Mouse (Mus musculus) C2C12 (cell line): ENCODE results near the gene 4930518I15Rik. TPM values are rescaled to one million over a fixed set of nuclear protein-coding genes. Genes with fewer than 3 reads are reported as not detected.
"Not testable (repeated sequence)": the region's sequence is repeated elsewhere in the genome, so short reads cannot be mapped to it uniquely, and the experiment has no call there.

Experiments
- H3K27me3 ChIP-seq: one replicate; pipeline ENCODE4 v1.6.1; 2011; ENCODE audit not compliant: control insufficient read depth, insufficient read depth, insufficient read length
- H3K36me3 ChIP-seq: one replicate; pipeline ENCODE4 v1.6.1; 2011; ENCODE audit not compliant: control insufficient read depth, insufficient read depth
- H3K4me3 ChIP-seq: one replicate; pipeline ENCODE4 v1.5.1; 2011; ENCODE audit warnings: mild to moderate bottlenecking, control low read depth; ENCODE audit not compliant: poor library complexity, insufficient read depth, severe bottlenecking
- H3K79me2 ChIP-seq: one replicate; pipeline ENCODE4 v1.6.1; 2011; ENCODE audit not compliant: control insufficient read depth, insufficient read depth
- H3K79me3 ChIP-seq: one replicate; pipeline ENCODE4 v1.6.1; 2011; ENCODE audit warnings: low read depth, control low read depth
- H3ac ChIP-seq: one replicate; pipeline ENCODE3; 2011; ENCODE audit warnings: low read depth; ENCODE audit not compliant: control insufficient read depth, insufficient read length
- CEBPB ChIP-seq: IDR thresholded peaks from one replicate; pipeline ENCODE4 v1.6.1; 2011; ENCODE audit warnings: low read depth, mild to moderate bottlenecking, control low read depth, moderate library complexity
- CTCF ChIP-seq: IDR thresholded peaks from one replicate; pipeline ENCODE4 v1.5.1; 2011; ENCODE audit not compliant: control insufficient read depth, insufficient read depth, insufficient read length
- FOSL1 ChIP-seq: IDR thresholded peaks from one replicate; pipeline ENCODE4 v1.8.0; 2011; ENCODE audit warnings: mild to moderate bottlenecking, low read length; ENCODE audit not compliant: poor library complexity, insufficient read depth, severe bottlenecking
- MAX ChIP-seq: IDR thresholded peaks from one replicate; pipeline ENCODE4 v1.6.1; 2011; ENCODE audit warnings: mild to moderate bottlenecking, control low read depth
- MYOD1 ChIP-seq: IDR thresholded peaks from one replicate; pipeline ENCODE4 v1.6.1; 2011; ENCODE audit warnings: low read depth; ENCODE audit not compliant: control insufficient read depth, insufficient read length
- MYOG ChIP-seq: IDR thresholded peaks from one replicate; pipeline ENCODE4 v1.6.1; 2011; ENCODE audit not compliant: control insufficient read depth, insufficient read length; ENCODE audit errors: extremely low read depth
- USF1 ChIP-seq: IDR thresholded peaks from one replicate; pipeline ENCODE4 v1.6.1; 2011; ENCODE audit warnings: low read depth, mild to moderate bottlenecking, control low read depth, moderate library complexity
- polyA plus RNA-seq: library from polyadenylated mRNA; unstranded; fragments of >200 nt; fragmentation: generic; extraction: Trizol; gene quantifications from one replicate; pipeline ENCODE4 v1.2.1, GENCODE M21; 2012; ENCODE audit warnings: missing spikeins

4930518I15Rik gene
- polyA plus RNA-seq, 1 experiment = 0.27 TPM

DNA sequence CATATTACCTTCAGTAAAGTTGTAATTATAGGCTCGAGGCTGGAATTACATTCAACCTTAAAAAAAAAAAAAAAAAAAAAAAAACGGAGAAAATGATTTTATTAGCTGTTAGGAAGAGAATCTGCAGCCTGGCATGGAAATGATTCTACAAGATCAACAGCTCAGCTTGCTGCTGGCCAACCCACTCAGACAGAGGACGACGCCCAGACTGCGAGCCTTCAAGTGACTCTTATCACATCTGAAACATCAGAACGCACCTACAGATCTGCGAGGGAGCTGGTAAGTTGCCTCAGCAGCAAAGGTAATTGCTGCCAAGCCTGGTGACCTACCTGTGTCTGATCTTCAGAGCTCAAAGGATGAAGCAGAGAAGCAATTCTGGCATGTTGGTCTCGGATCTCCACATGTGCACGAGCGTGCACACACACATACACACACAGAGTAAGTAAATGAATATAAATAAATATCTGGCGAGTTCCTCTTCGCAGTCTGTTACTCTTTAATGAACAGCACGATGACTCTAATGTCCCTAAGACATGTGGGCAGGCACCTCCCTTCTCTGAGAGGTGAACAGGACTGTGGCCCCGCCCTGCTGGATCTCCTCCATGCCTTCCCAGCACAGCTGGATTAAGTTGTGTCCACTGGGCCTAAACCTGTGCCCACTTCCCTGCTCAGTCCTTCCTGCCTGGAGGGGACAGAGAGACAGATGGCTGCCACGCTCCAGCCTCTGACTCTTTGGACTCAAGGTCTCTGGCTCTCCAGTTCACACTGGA is 36.9 kb upstream of the 4930518I15Rik start:
- H3K79me2 ChIP-seq = no peaks in the 10 kb centered on the region
- H3K4me3 ChIP-seq = no peak overlapping the region
- H3K36me3 ChIP-seq = no peaks in the 10 kb centered on the region
- no peak for TF ChIP-seq MAX
- peaks cover 4% of the 10 kb centered on the region for H3K27me3 ChIP-seq
- H3K79me3 ChIP-seq = no peaks in the 10 kb centered on the region
- H3ac ChIP-seq = no peak overlapping the region

DNA sequence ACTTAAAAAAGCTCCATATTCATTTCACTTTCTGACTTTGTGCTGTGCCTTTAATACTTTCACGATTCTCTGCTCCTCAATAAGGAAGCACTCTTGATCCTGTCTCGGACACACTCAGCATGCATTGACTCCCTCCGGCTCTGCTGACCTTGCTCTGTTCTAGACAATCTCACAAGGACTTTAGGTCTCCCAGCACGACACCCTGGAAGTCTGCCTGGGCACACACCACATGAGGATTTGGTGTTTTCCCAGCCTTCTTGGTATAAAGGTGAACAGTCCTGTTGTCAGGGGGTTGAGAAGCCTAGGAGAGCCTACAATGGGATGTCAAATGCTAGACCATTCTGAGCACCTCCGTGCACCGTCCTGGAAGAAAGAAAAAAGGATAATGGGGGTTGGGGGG is 35.1 kb upstream of the 4930518I15Rik start:
- Histone ChIP-seq H3K27me3 (no peaks in the 10 kb centered on the region), H3ac (no peak overlapping the region), H3K4me3 (no peak overlapping the region), H3K79me2 (no peaks in the 10 kb centered on the region), H3K36me3 (no peaks in the 10 kb centered on the region), H3K79me3 (no peaks in the 10 kb centered on the region)
- no peak for TF ChIP-seq USF1
- TF ChIP-seq MYOD1 = no peak
- no peak for TF ChIP-seq FOSL1
- TF ChIP-seq CTCF = no peak
- TF ChIP-seq MAX = no peak
- TF ChIP-seq MYOG = no peak
- TF ChIP-seq CEBPB = no peak

DNA sequence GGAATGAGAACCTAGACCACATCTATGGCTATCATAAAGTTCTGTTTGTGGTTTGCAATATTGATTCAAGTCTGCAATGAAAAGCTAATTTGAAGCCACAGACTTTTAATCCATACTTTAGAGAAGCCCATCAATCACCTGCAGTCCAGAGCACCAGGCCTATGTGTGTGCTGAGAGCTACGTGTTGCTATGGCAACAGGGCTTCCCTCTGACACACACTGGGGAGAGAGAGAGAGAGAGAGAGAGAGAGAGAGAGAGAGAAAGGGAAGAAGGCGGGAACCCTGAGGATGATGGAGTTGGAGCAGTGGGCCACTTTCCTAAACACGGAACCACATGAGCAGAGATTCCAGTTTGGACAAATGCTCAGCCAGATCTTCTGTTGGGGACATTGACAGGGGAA is 34.5 kb upstream of the 4930518I15Rik start:
- TF ChIP-seq FOSL1 (no peak), MAX (no peak), USF1 (no peak), CEBPB (no peak), CTCF (no peak), MYOG (no peak), MYOD1 (no peak)
- H3ac ChIP-seq = no peak overlapping the region
- no peaks in the 10 kb centered on the region for H3K79me2 ChIP-seq
- H3K27me3 ChIP-seq = no peaks in the 10 kb centered on the region
- H3K79me3 ChIP-seq = no peaks in the 10 kb centered on the region
- H3K36me3 ChIP-seq = no peaks in the 10 kb centered on the region
- H3K4me3 ChIP-seq = no peak overlapping the region

DNA sequence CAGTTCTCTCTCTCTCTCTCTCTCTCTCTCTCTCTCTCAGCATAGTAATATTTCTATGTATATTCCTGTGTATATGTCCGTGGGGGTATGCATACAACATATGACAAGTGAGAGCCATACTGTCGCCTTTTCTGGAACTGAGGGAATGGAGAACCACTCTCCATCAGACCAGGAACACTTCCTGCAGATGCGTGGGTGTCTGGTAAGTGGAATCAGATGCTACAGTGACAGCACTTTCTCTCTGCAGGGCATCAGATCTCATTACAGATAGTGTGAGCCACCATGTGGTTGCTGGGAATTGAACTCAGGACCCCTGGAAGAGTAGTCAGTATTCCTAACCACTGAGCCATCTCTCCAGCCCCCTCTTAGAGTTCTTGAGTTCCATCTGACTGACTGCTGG is 30.7 kb upstream of the 4930518I15Rik start:
- H3K79me2 ChIP-seq = no peaks in the 10 kb centered on the region
- TF ChIP-seq USF1 (no peak), CEBPB (no peak), MYOD1 (no peak), FOSL1 (no peak), CTCF (no peak), MAX (no peak), MYOG (no peak)
- H3K79me3 ChIP-seq = no peaks in the 10 kb centered on the region
- no peaks in the 10 kb centered on the region for H3K36me3 ChIP-seq
- no peak overlapping the region for H3ac ChIP-seq
- no peaks in the 10 kb centered on the region for H3K27me3 ChIP-seq
- no peak overlapping the region for H3K4me3 ChIP-seq

DNA sequence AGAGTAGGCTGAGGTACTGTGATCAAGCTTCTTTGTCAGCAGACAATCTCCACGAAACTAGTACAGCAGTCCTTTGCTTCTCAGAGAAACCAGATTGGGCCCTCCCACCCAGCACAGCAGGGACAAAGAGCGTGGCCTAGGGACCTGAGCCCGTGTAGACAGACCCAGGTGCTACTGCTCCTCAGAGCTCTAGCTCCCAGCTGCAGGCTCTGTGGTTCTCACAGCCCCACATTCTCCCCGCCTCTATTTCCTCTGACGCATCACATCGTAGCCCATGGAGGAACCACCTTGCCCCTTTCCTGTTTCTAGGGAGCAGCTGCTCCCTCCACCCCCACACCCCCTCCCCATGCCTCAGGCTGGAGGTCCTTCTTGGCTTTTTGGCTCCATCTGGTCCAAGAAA is 29.3 kb upstream of the 4930518I15Rik start, which contains the start of gene Sla2:
Gene Sla2, minus strand, starts transcription at position 176 of the 400 bp plus-strand sequence.
- TF ChIP-seq MYOD1 (no peak), USF1 (no peak), MYOG (no peak), MAX (no peak), FOSL1 (no peak), CEBPB (no peak), CTCF (no peak)
- H3K79me2 ChIP-seq = no peaks in the 10 kb centered on the region
- H3K36me3 ChIP-seq = no peaks in the 10 kb centered on the region
- H3ac ChIP-seq = no peak within 1 kb of the TSS
- H3K4me3 ChIP-seq = no peak within 1 kb of the TSS
- H3K27me3 ChIP-seq = no peaks in the 10 kb centered on the region
- no peaks in the 10 kb centered on the region for H3K79me3 ChIP-seq

DNA sequence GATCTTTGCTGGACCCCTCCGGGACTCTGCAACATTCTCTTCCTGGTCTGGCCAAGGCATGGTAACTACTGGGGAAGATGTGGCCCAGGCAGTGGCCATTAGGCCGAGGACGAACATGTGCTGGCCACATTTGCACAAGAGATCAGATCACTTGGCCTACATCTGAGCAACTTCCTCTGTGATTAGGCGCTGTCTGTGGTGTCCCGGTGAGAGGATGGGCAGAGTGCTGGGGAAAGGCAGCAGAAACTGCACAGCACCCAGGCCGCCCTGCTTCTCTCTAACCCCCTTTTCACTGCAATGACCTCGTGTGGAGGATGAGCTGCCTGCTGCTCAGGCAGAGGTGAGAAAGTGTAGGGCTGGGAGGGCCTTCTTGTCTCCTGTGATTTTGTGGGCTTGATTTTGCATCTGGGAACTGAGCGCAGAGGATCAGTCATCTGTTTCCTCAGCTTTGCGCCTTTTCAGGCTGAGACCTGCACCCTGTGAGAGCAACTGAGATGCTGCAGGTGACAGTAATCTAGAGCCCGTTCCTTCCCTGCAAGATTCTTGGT is 28.4 kb upstream of the 4930518I15Rik start:
- H3K4me3 ChIP-seq = no peak overlapping the region
- no peak overlapping the region for H3ac ChIP-seq
- TF ChIP-seq MAX = no peak
- no peak for TF ChIP-seq MYOG
- no peak for TF ChIP-seq FOSL1
- TF ChIP-seq CEBPB = no peak
- no peak for TF ChIP-seq CTCF
- no peak for TF ChIP-seq MYOD1
- TF ChIP-seq USF1 = no peak
- H3K79me2 ChIP-seq = no peaks in the 10 kb centered on the region
- no peaks in the 10 kb centered on the region for H3K79me3 ChIP-seq
- H3K36me3 ChIP-seq = no peaks in the 10 kb centered on the region
- no peaks in the 10 kb centered on the region for H3K27me3 ChIP-seq

DNA sequence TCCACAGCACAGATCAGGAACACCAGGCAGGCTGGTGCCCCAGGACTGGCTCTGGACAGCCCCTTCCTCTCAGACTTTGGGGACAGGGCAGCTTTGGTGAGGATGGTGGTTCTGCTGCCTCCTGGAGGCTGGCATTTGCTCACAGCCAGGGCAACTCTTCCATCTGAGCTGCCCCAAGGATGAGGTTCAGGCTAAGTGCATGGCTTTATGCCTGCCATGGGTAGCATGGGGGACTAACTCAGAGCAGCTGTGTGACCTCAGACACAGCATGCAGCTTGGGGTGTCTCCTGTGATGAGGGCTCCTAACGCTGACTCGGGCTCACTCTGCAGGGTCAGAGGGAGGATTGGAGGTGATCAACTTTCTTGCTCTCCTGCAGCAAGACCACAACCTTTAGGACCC is 27.9 kb upstream of the 4930518I15Rik start:
- not testable (repeated sequence) for H3K36me3 ChIP-seq

More for the DNA sequence above, 27.9 kb upstream of the 4930518I15Rik start:
- H3K79me2 ChIP-seq, H3K79me3 ChIP-seq, H3K4me3 ChIP-seq, H3K27me3 ChIP-seq, H3ac ChIP-seq: not testable (repeated sequence)
